Mouse (Mus musculus): ENCODE results near the gene Nup93.

- TF ChIP-seq CTCF (IDR thresholded peaks at IDR 0.05; ENCODE audit: borderline replicate concordance, extremely low read depth, insufficient read depth, insufficient read length) (no peak), POLR2A (IDR thresholded peaks at IDR 0.05; ENCODE audit: borderline replicate concordance, extremely low read depth, insufficient read depth, insufficient read length, poor library complexity, severe bottlenecking) (no peak)
Measured at GRCm38 (mm10) chr8:94180561-94180908, 33.8 kb upstream of the Nup93 start.
